Mouse (Mus musculus) erythroblast, embryonic 14.5 days (primary cell): Measurements from ENCODE around the gene Sbpl. TPM values are rescaled to one million over a fixed set of nuclear protein-coding genes. Genes with fewer than 3 reads are reported as not detected.

Experiments used
- H3K27me3 ChIP-seq: 2 replicates; pipeline ENCODE4 v1.6.1; 2012; ENCODE audit warnings: inconsistent platforms; ENCODE audit not compliant: control insufficient read depth
- H3K36me3 ChIP-seq: 2 replicates; pipeline ENCODE4 v1.6.1; 2012; ENCODE audit warnings: mild to moderate bottlenecking, inconsistent platforms; ENCODE audit not compliant: control insufficient read depth
- H3K4me1 ChIP-seq: 2 replicates; pipeline ENCODE4 v1.6.1; 2012; ENCODE audit warnings: inconsistent platforms; ENCODE audit not compliant: control insufficient read depth
- H3K4me3 ChIP-seq: replicated peaks from 2 replicates; pipeline ENCODE3; 2012; ENCODE audit warnings: moderate library complexity, mild to moderate bottlenecking, inconsistent platforms
- H3K9me3 ChIP-seq: 2 replicates; pipeline ENCODE4 v1.6.1; 2012; ENCODE audit warnings: low read length, inconsistent platforms, mixed read lengths; ENCODE audit not compliant: control insufficient read depth
- GATA1 ChIP-seq: IDR thresholded peaks from 2 replicates; pipeline ENCODE4 v1.6.1; 2012; ENCODE audit warnings: low read length, inconsistent platforms, mixed read lengths
- TAL1 ChIP-seq: IDR thresholded peaks from 3 replicates; pipeline ENCODE4 v1.6.1; 2012; ENCODE audit warnings: low read length, inconsistent platforms, mixed read lengths
- polyA plus RNA-seq: library from polyadenylated mRNA; stranded (reverse); fragments of >175 nt; gene quantifications from 2 replicates; pipeline ENCODE4 v1.2.3, GENCODE M21; 2012

The Sbpl gene
- polyA plus RNA-seq: not detected in 2 replicates

DNA sequence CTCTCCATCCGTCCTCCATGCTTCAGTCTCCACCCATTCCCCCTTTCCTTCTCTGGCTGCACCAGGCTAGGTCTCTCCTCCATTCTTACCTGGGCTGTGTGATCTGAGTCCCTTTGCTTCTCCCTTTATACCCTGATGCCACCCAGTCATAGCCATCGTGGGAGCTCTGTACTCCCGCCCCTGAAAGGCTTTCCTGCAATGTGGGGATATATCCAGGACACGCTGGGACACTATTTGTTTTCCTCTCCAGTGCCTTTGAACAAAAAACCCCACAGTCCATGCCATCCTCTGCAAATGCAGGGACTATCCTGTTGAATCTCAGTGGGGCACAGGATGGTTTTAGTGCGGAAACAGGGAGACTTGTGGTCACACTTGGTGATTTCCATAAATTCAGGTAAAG, at the start of gene Sbpl:
Gene Sbpl (minus strand): TSS at position 101 of the 400 bp plus-strand sequence.
- TF ChIP-seq GATA1 (no peak), TAL1 (no peak)
- Histone ChIP-seq H3K4me3 (no peak within 1 kb of the TSS), H3K9me3 (no peaks in the 10 kb centered on the region), H3K27me3 (no peaks in the 10 kb centered on the region), H3K36me3 (no peaks in the 10 kb centered on the region), H3K4me1 (no peaks in the 10 kb centered on the region)

DNA sequence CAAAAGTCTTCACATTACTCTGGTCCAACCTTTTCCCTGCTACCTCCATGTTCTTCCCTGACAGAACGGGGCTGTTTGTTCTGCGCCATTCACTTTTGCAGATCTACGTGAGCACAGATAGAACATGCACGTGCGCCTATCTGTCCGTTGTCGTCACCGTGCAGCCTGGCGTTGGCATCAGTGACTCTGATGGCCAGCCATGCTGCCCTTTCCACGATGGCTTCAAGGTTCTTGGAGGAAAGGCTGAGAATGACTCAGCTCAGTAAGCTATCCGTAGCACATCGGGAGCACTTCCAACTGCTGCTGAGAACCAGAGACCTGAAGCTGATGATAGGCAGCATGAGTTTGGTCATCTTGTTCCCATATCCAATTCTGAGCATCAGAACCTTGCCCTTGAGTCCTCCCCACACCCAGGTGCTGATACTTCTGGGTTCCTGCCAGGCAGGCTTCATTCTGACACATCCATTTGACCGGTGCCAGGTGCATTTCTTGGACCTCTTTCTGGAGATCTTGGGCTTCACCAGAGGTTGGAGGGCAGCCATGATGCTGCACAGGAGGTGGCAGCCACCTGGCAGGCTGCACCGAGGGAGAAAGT, 49.1 kb upstream of the Sbpl start:
- Histone ChIP-seq H3K36me3 (no peaks in the 10 kb centered on the region), H3K4me1 (no peaks in the 10 kb centered on the region), H3K27me3 (no peaks in the 10 kb centered on the region), H3K9me3 (no peaks in the 10 kb centered on the region), H3K4me3 (no peak overlapping the region)
- TF ChIP-seq GATA1 (no peak), TAL1 (no peak)

DNA sequence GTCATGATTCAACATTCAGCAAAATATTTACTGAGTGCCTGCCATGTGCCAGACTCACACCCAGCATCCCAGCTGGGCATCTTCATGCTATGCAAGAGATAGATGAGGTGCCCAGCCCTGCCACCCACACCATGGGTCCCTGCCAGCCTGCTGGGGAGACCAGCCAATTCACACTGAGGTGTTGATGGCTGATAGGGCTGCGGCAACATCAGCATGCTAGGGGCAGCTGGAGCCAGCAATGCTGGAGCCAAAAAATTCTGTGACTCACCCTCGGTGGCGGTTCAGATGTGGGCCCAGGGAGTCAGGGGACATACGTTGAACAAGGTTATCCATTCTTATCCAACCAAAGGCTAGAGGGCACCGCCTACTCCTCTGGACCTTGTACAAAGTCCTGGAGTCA, 45.3 kb upstream of the Sbpl start:
- H3K9me3 ChIP-seq: no peaks in the 10 kb centered on the region
- H3K36me3 ChIP-seq: peaks cover 7% of the 10 kb centered on the region; the same call in 1 of the 2 replicates
- H3K4me3 ChIP-seq: no peak overlapping the region
- H3K27me3 ChIP-seq: no peaks in the 10 kb centered on the region
- TF ChIP-seq TAL1 (no peak), GATA1 (no peak)
- no peaks in the 10 kb centered on the region for H3K4me1 ChIP-seq

DNA sequence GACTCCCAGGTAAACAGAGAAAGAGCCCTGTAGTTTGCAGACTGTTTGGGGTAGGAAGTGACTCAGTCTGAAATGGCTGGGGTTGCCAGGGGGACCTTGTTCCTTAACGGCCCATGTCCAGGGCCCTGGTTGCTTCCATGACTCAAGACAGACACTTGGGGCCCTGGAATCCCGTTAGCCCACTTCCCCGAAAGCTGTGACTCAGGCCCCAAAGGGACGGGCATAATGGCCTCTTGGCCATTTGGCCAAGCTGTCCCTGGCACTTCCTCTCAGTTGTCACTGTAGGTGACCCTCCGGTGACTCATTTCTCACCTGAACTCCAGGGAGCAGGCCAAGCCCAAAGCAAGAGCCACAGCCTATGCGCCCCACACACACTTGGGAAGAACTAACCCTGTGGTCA, 43.3 kb upstream of the Sbpl start:
- peaks cover 3% of the 10 kb centered on the region; the same call in 1 of the 2 replicates for H3K4me1 ChIP-seq
- H3K36me3 ChIP-seq: peaks cover 10% of the 10 kb centered on the region; the same call in 1 of the 2 replicates
- H3K27me3 ChIP-seq: no peaks in the 10 kb centered on the region
- no peak overlapping the region for H3K4me3 ChIP-seq
- no peak for TF ChIP-seq GATA1
- TF ChIP-seq TAL1: no peak
- no peaks in the 10 kb centered on the region for H3K9me3 ChIP-seq

DNA sequence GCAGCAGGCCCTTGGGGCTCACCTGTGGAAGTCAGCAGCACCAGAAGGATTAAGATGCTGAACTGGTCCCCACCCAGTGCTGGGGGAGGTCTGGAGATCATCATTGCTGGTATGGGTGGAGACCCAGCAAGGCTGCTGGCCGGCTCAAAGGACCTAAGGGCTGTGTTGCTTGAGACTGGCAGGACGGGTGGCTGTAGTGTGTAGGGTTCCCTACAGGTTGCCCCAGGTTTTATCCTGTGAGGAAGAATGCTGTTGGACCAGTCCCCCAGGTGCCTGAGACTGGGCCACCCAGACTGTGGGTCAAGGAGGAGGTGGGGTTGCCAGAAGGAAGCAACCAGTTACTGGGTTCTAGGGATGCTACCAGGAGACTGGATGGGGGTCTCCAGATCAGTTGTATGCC, 42.8 kb upstream of the Sbpl start, which contains the start of gene Prss22:
Gene Prss22 (minus strand): TSS at position 200 of the 400 bp plus-strand sequence.
- TF ChIP-seq GATA1 (no peak), TAL1 (no peak)
- peak within 1 kb of the TSS; percentile 18 for H3K4me3 ChIP-seq

DNA sequence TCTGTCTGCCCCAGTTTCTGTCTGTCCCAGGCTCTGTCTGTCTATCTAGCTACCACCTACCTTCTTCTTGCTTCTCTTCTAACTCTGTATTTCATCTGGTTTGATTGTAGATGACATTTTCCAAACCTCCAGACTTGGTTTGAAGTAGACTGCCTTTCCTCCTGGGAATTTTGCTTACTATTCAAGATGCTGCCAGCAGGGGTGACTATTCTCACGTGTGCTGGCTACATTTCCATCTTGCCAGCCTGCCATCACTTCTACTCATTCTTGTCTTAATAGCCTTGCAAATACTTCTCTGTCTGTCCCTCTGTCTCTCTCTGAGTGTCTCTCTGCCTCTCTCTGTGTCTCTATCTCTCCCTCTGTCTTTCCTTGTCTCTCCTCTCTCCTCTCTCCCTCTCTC, 40.3 kb upstream of the Sbpl start:
- no peak overlapping the region for H3K4me3 ChIP-seq
- H3K4me1 ChIP-seq: peaks cover 5% of the 10 kb centered on the region
- no peaks in the 10 kb centered on the region for H3K9me3 ChIP-seq
- TF ChIP-seq TAL1 (no peak), GATA1 (no peak)
- H3K27me3 ChIP-seq: no peaks in the 10 kb centered on the region
- H3K36me3 ChIP-seq: peaks cover 10% of the 10 kb centered on the region; the same call in 1 of the 2 replicates

More for the DNA sequence above, 42.8 kb upstream of the Sbpl start, which contains the start of gene Prss22:
- Histone ChIP-seq H3K9me3 (no peaks in the 10 kb centered on the region), H3K27me3 (no peaks in the 10 kb centered on the region), H3K36me3 (peaks cover 10% of the 10 kb centered on the region; the same call in 1 of the 2 replicates), H3K4me1 (peaks cover 5% of the 10 kb centered on the region)

DNA sequence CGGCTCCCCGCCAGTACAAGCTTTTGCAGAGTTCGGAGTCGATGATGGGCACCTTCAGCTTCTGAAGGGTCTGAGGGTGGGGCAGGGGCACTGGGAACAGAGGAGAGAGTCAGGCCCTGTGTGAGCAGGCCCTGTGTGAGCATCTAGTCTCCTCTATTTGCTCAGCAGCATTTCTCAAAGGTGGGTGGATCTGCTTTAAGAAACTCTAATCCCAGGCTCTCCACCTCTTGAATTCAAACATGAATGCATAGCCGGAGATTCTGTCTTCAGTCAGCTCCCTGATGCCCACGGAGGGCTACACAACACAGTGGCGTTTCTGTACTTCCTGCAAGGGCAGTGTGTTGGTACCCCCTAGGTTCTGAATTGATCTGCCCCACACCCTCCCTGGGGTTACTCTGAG, 39.6 kb upstream of the Sbpl start:
- H3K4me3 ChIP-seq: no peak overlapping the region
- H3K27me3 ChIP-seq: no peaks in the 10 kb centered on the region
- no peaks in the 10 kb centered on the region for H3K9me3 ChIP-seq
- H3K4me1 ChIP-seq: peaks cover 5% of the 10 kb centered on the region
- TF ChIP-seq TAL1 (no peak), GATA1 (no peak)
- H3K36me3 ChIP-seq: peaks cover 10% of the 10 kb centered on the region; the same call in 1 of the 2 replicates

DNA sequence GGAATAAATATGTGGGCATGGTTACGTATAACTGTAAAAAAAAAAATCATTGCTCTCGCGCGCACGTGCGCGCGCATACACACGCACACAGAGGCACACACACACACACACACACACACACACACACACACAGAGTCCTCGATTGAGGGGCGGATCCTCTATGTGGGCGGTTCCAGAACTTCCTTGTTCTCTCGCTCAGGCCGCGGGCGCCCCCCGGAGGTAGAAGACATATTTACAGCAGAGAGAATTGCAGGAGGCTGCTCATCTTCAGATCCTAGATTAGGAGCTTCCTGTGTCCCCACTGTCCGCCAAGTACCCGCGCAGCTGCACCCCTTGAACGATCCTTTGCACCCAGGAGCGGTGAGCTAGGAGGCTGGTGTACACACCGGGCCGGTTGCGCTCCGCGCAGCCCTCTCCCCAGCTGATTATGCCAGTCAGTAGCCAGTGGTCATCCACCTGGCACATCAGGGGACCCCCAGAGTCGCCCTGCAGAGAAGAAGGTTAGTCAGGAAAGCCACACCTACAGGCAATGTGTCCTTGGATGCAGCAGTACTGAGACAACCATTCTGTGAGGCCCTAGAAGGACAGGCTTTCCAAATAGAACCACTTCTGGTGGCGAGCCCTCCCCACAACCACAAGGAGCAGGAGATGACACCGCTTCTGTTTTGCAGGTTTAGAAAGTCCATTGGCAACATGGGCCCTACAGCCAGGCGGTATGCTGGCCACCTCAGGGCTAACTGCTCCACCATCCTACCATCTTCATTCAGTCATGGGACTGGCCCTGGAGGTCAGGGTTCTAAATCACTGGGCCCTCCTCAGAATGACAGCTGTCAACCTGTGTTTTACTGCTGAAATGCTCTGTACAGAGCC, 38.7 kb upstream of the Sbpl start:
- no peaks in the 10 kb centered on the region for H3K9me3 ChIP-seq
- H3K4me1 ChIP-seq: peaks cover 5% of the 10 kb centered on the region
- no peaks in the 10 kb centered on the region for H3K27me3 ChIP-seq
- H3K36me3 ChIP-seq: peaks cover 10% of the 10 kb centered on the region; the same call in 1 of the 2 replicates
- TF ChIP-seq TAL1: no peak
- TF ChIP-seq GATA1: no peak
- H3K4me3 ChIP-seq: no peak overlapping the region

DNA sequence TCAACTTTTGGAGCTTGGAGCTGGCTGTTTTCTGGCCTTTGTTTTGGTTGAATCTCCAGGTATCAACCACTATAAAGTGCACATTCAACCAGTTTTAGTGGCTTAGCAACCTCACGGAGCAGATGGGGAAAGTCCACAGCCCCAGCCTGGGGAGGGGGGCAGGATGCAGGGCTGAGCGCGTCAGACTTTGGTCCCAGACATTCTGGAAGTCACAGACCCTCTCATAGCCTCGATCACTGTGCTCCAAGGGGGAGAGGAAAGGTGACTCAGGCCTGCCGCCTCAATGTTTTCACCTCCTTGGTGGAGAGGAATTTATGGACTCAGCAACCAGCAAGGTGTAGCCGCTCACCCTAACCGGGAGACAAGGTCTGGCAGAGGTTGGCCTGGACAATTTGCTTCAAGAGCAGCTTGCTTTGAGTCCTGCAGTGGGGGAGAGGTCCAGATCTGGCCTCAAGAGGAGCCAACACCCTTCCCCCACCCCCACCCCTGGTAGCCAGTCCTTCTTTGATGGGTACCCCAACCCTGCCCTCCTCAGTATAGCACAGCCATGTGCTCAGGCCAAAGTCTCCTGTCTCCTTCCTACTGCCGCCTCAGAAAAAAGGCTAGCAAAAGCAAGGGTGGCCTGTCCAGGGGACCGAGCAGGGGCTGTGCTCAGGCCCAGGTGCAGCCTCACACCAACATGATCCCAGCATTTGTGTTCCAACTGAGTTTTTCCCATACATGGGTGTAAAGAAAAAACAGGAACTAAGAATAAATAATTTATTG, 37.9 kb upstream of the Sbpl start:
- Histone ChIP-seq H3K4me3 (no peak overlapping the region), H3K27me3 (no peaks in the 10 kb centered on the region)
- TF ChIP-seq TAL1 (no peak), GATA1 (no peak)

More for the DNA sequence above, 37.9 kb upstream of the Sbpl start:
- peaks cover 10% of the 10 kb centered on the region; the same call in 1 of the 2 replicates for H3K36me3 ChIP-seq
- peaks cover 5% of the 10 kb centered on the region for H3K4me1 ChIP-seq
- no peaks in the 10 kb centered on the region for H3K9me3 ChIP-seq
